Mouse (Mus musculus) naive thymus-derived CD4-positive, alpha-beta T cell, adult 5 months (primary cell): ENCODE results near the gene Nop10. TPM values are rescaled to one million over a fixed set of nuclear protein-coding genes. Genes with fewer than 3 reads are reported as not detected.

ENCODE experiments used
- polyA plus RNA-seq: library from polyadenylated mRNA; unstranded; fragments of 100-300 nt; shearing (Covaris generic); gene quantifications from one replicate; pipeline ENCODE4 v1.2.1, GENCODE M21; 2017

Gene Nop10
- polyA plus RNA-seq: 155 TPM

GRCm38 (mm10) chr2:112261748-112262653 is at the start of gene Nop10:
Nop10 (plus strand) TSS chr2:112261926.

GRCm38 (mm10) chr2:112239212-112239934 is 22.4 kb upstream of the Nop10 start, which contains the start of gene Lpcat4:
Lpcat4 (plus strand) TSS chr2:112239468.

GRCm38 (mm10) chr2:112259241-112259962 is 2.3 kb upstream of the Nop10 start, which contains the start of gene Nutm1:
Nutm1 (minus strand) TSS chr2:112259291.

GRCm38 (mm10) chr2:112265448-112266241 is 3.9 kb downstream of the Nop10 start, which contains the start of gene Slc12a6:
Slc12a6 (plus strand) TSS chr2:112265825.

GRCm38 (mm10) chr2:112266242-112266592 is 4.5 kb downstream of the Nop10 start, which contains the start of gene Gm21985:
Gm21985 (plus strand) TSS chr2:112266314.

Other genes with a start within 250 kb of the Nop10 start
- not detected for gene Olfr1310, start 249.2 kb upstream of the Nop10 start, polyA plus RNA-seq
- gene Olfr1311, start 237.5 kb upstream of the Nop10 start, polyA plus RNA-seq: not detected
- gene Olfr1312, start 211.7 kb upstream of the Nop10 start, polyA plus RNA-seq: 0.11 TPM
- gene Olfr1313, start 184.1 kb upstream of the Nop10 start, polyA plus RNA-seq: not detected
- gene Olfr1314, start 165.1 kb upstream of the Nop10 start, polyA plus RNA-seq: not detected
- not detected for gene Olfr1315-ps1, start 146.5 kb upstream of the Nop10 start, polyA plus RNA-seq
- gene Olfr1316, start 126.9 kb upstream of the Nop10 start, polyA plus RNA-seq: not detected
- not detected for gene Olfr1317, start 121.6 kb upstream of the Nop10 start, polyA plus RNA-seq
- gene Olfr1318, start 107.7 kb upstream of the Nop10 start, polyA plus RNA-seq: not detected
- 86.2 TPM for gene Lpcat4, start 22.5 kb upstream of the Nop10 start, polyA plus RNA-seq
- gene Nutm1, start 2.6 kb upstream of the Nop10 start, polyA plus RNA-seq: not detected
- 51.9 TPM for gene Slc12a6, start 3.9 kb downstream of the Nop10 start, polyA plus RNA-seq
- gene Gm21985, start 4.4 kb downstream of the Nop10 start, polyA plus RNA-seq: not detected
- gene Emc4, start 106.1 kb downstream of the Nop10 start, polyA plus RNA-seq: 62.4 TPM
- 25.4 TPM for gene Katnbl1, start 117.3 kb downstream of the Nop10 start, polyA plus RNA-seq
- gene Emc7, start 193.1 kb downstream of the Nop10 start, polyA plus RNA-seq: 17.2 TPM
- not detected for gene Chrm5, start 218.8 kb downstream of the Nop10 start, polyA plus RNA-seq
- 80.7 TPM for gene Aven, start 231.0 kb downstream of the Nop10 start, polyA plus RNA-seq